Mouse (Mus musculus): Measurements from ENCODE around the gene Crcp.
"Not testable (repeated sequence)": the region's sequence is repeated elsewhere in the genome, so short reads cannot be mapped to it uniquely, and the experiment has no call there.

Gene Crcp

DNA sequence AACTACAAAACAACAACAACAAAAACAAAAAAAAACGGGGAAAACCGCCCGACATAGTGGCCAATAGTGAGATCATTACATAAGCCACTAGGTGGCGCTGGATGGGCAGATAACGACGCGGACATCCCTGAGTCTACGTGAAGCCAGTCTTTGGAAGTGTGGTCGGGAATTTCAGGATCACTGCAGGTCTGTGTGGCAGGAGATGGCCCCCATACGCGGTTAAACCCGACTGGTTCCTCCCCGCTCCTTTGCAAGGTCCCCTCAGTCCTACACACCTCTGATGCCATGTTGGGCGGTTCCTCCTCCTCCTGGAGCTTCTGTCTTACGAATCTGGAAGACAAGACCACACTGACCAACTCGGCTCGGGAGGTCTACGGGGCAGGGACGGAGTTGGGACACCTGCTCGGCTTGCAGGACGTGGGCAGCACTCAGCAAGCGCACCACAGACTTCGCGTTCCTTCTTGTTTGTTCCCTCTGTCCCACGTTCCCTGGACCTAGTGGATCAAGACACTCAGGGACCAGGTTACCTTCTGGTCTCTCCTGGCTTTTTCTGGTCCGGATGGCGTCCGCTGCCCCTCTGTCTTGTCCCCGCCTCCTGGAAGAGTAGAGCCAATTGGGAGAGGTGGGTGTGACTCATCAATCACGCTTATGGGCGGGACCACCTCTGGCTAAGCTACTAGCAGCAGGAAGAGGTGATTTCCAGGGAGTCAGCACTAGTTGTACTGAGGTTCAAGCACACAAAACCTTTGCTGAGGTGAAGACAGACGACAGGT is 5.1 kb upstream of the Crcp start:
- DNase-seq (ENCODE audit: low spot score): peak; percentile 54

- DNase-seq (ENCODE audit: low spot score): no peak
Observed at GRCm38 (mm10) chr5:130027134-130027533, 2.0 kb upstream of the Crcp start.

- DNase-seq (ENCODE audit: low spot score): no peak
Observed at GRCm38 (mm10) chr5:130027696-130028095, 1.4 kb upstream of the Crcp start.

DNA sequence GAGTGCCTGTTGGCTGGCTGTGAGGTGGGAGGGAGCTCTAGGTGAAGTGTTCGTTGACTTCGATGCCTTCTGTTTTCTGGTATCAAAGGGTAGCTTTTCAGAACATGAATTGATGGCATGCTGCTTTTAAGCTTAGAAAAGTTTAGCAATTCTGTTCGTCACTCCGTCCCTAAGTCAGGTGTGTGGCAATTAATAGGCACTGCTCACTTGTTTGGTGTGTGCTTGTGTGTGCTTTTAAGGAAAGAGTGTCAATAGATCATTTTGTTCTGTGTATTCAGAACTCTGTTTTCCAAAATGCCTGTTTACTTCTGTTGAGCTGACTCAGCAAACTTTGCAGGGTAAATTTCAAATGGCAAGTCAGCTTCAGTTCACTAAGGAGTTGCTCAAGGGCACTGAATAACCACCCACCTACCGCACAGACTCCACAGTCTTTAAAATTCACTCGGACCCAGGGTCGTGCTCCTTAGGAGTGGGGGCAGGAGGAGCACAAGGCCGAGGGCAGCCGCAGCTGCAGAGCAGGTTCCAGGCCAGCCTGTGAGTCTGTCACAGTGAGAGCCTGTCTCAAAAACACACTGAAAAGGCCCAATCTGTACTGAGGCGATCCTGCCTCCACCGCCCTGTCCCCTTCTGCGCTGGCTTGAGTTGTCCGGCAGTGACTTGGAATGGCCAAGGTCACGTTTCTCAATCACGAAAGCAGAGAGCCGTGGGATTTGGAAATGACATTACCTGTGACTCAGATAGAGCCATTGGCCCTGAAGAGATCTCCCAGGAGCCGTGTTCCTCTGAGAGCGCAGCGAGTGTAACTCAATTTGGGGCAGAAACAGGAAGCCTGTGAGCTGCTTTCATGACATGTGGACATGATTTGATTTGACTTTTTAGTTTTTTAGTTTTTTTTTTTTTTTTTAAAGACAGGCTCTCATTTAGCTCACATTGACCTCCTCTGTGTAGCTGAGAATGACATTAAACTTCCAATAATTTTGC is 2.6 kb downstream of the Crcp start:
- no peak for DNase-seq (ENCODE audit: low spot score)

DNA sequence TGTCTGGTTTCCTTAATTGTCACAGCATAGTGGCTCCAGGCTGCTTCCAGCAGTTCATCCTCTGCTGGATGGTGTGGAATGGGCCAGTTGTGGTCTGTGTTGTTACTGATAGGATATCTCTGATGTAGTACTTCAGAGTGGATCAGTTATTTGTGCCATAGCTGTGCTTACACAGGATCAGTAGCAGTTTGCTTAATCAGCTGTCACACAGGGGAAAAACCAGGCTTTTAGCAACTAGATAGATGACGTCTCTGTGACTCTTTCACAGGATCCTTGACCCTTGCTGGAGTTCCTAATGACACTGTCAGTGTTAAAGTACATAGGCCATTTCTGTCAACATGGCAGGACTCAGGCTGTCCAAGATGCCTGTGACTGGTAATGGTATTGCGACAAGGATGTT is 4.8 kb downstream of the Crcp start:
- no peak for DNase-seq (ENCODE audit: low spot score)

- not testable (repeated sequence) for DNase-seq (ENCODE audit: low spot score)
Observed at GRCm38 (mm10) chr5:130036300-130036699, 7.2 kb downstream of the Crcp start.

DNA sequence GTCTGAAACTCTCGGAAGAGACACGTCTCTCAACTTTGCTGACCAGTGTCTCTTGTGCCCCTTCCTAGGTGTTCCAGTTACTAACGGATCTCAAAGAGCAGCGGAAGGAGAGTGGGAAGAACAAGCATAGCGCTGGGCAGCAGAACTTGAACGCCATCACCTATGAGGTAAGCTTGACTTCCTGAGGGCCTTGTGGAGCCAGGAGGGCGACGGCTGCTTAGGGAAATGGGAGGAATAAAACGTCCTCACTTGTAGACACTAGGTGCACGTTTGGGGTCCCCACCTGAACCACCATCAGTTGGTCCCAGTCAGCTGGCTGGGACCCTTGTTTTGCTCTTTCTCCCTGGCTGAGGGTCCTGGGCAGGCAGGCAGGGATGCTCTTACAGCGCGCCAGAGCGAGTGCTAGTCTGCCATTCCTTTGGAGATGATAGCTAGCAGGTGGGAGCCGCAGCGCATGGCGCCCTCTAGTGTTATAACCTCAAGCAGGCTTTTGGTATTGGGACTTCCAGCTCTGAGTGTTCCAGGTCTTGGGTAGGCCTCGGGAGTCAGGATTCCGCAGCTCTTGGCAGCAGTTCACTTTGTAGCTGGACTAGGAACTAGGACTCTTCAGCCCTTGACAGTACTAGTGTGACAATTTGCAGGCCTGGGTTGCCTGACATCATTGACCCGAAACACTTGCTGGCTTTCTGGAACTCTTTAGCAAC is 8.8 kb downstream of the Crcp start:
- no peak for DNase-seq (ENCODE audit: low spot score)

GRCm38 (mm10) chr5:130040797-130041196 is 11.7 kb downstream of the Crcp start:
- DNase-seq (ENCODE audit: low spot score): no peak

DNA sequence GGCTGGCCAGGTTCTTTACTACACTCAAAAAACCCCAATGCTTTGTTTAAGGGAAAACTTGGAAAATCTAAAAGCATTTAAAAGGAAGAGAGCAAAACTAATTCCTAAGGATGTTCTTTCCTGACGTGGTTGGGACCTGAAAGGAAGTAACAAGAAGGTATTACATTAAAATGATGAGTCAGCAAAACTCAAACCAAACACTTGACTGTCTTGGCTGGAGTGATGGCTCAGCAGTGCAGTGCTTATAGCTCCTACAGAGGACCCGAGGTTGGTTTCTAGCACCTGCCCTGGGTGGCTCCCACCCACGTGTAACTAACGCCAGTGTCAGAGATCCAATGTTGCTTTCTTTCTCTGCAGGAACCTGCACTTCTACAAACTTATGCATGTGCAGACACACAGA is 12.2 kb downstream of the Crcp start:
- no peak for DNase-seq (ENCODE audit: low spot score)

GRCm38 (mm10) chr5:130043741-130044140 is 14.7 kb downstream of the Crcp start:
- no peak for DNase-seq (ENCODE audit: low spot score)

GRCm38 (mm10) chr5:130044201-130044695 is 15.2 kb downstream of the Crcp start:
- no peak for DNase-seq (ENCODE audit: low spot score)

DNA sequence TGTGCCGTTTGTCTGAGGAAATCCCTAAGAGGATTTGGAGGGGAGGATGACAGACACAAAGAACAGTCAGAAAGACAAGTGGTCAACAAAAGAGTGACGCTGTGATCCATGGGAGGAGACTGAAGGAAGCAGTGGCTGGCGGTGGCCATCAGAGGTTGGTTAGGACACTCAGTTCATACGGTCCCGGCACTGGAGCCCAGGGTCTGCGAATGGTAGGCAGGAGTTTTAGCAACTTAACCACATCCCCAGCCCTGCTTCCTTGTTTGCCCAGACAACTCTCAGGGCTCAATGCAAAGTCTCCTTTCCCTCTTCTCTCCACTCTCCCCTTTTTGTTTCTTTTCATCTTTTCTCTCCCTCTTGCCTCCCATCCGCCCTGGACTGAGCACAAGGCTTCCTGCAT is 17.0 kb downstream of the Crcp start:
- no peak for DNase-seq (ENCODE audit: low spot score)

- no peak for DNase-seq (ENCODE audit: low spot score)
Observed at GRCm38 (mm10) chr5:130046589-130046988, 17.5 kb downstream of the Crcp start.

DNA sequence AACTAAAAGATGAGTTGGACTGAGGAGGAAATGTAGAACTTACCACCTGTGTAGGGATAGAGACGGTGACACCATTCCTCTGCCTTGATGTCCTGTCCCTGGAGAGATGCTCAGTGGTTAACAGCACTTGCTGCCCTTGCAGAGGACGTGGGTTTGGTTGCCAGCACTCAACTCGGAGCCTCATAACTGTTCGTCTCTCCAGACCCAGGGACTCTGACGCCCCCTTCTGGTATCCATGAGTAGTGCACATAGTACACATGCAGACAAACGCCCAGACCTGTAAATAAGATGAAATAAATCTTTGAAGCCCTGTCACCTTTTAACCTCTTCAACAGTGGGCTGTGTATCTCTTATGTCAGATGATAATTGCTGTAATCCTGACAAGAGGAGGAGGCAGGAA is 17.9 kb downstream of the Crcp start:
- no peak for DNase-seq (ENCODE audit: low spot score)

- DNase-seq (ENCODE audit: low spot score): no peak
Observed at GRCm38 (mm10) chr5:130048786-130049520, 19.9 kb downstream of the Crcp start.

- no peak for DNase-seq (ENCODE audit: low spot score)
Observed at GRCm38 (mm10) chr5:130050416-130050815, 21.3 kb downstream of the Crcp start.

- DNase-seq (ENCODE audit: low spot score): no peak
Observed at GRCm38 (mm10) chr5:130051073-130051860, 22.2 kb downstream of the Crcp start.

GRCm38 (mm10) chr5:130052510-130052909 is 23.4 kb downstream of the Crcp start:
- DNase-seq (ENCODE audit: low spot score): no peak

DNA sequence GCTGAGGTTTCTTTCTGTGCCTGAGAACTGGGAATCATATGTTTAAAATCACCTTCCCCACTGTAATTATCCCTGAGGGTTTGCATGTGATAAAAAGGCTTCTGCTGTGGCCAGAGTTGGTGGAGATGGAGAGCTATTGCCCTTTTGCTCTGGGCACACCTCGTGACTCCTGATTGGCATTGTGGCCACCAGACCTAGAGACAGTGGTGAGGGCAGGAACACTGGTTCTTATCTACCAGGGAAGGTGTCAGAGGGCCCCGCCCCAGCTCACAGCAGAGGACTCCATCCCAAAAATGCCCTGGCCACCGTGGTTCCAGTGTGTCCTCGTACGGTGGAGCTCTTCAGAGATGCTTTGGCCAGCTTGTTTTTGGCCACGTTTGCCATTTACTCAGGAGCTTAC is 23.9 kb downstream of the Crcp start:
- DNase-seq (ENCODE audit: low spot score): no peak

GRCm38 (mm10) chr5:130055688-130056087 is 26.6 kb downstream of the Crcp start:
- no peak for DNase-seq (ENCODE audit: low spot score)

DNA sequence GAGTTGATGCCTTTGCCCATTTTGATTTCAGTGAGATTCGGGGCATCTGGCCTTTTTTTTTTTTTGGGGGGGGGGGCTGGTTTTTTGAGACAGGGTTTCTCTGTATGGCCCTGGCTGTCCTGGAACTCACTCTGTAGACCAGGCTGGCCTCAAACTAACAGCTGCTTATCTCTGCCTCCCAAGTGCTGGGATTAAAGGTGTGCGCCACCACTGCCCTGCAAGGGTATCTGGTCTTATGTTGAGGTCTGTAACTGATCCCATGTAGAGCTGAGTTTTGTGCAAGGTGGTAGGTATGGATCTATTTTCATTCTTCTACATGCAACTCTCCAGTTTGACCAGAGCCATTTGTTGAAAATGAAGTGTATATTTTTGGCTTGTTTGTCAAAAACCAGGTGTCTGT is 27.2 kb downstream of the Crcp start:
- DNase-seq (ENCODE audit: low spot score): no peak
